Mouse (Mus musculus) hindbrain, embryonic 16.5 days (tissue): ENCODE results near the gene Vmn1r42. TPM values are rescaled to one million over a fixed set of nuclear protein-coding genes. Genes with fewer than 3 reads are reported as not detected.

Experiments
- polyA plus RNA-seq: library from polyadenylated mRNA; unstranded; fragments of >200 nt; fragmentation: Nextera tagmentation; extraction: Ambion mirVana; gene quantifications from 2 replicates; pipeline ENCODE4 v1.2.1, GENCODE M21; 2015

The Vmn1r42 gene
- polyA plus RNA-seq, 1 experiment from 2014 or later, result not detected

Other genes starting within 250 kb of the Vmn1r42 start
- 12.9 and 15.0 TPM in 2 replicates for gene Txnrd3, start 232.4 kb downstream of the Vmn1r42 start, polyA plus RNA-seq
- gene Vmn1r40, start 168.9 kb downstream of the Vmn1r42 start, polyA plus RNA-seq, result not detected in 2 replicates
- not detected in 2 replicates for gene Vmn1r41, start 135.6 kb downstream of the Vmn1r42 start, polyA plus RNA-seq
- gene Vmn1r43, start within 50 bp of the Vmn1r42 start, polyA plus RNA-seq, result not detected in 2 replicates
- not detected in 2 replicates for gene Vmn1r44, start 7.2 kb upstream of the Vmn1r42 start, polyA plus RNA-seq
- gene Vmn1r45, start 64.2 kb upstream of the Vmn1r42 start, polyA plus RNA-seq, result not detected in 2 replicates
- not detected in 2 replicates for gene Vmn1r46, start 92.9 kb upstream of the Vmn1r42 start, polyA plus RNA-seq
- gene Vmn1r47, start 139.7 kb upstream of the Vmn1r42 start, polyA plus RNA-seq, result not detected in 2 replicates
- gene Vmn1r48, start 160.4 kb upstream of the Vmn1r42 start, polyA plus RNA-seq, result not detected in 2 replicates
- not detected in 2 replicates for gene Vmn1r49, start 202.1 kb upstream of the Vmn1r42 start, polyA plus RNA-seq
- not detected in 2 replicates for gene Vmn1r50, start 225.0 kb upstream of the Vmn1r42 start, polyA plus RNA-seq
- gene Vmn1r51, start 246.2 kb upstream of the Vmn1r42 start, polyA plus RNA-seq, result 0.04 and 0.06 TPM in 2 replicates